Mouse (Mus musculus): ENCODE results near the gene Tmem88b. TPM values are rescaled to one million over a fixed set of nuclear protein-coding genes. Genes with fewer than 3 reads are reported as not detected.
A peak's percentile ranks its signal among the peaks of the same experiment; 100 is the strongest.

Tmem88b gene
- total and polyA plus RNA-seq, 2 experiments from 2014 or later = 0.14 to 0.38 TPM

GRCm38 (mm10) chr4:155803340-155804041 lies 17.8 kb upstream of the Tmem88b start:
- peak overlapping the region; percentile 87 for H3K9ac ChIP-seq
- peak; percentile 99 for ATAC-seq
- H3K36me3 ChIP-seq (ENCODE audit: insufficient read depth) = peaks cover 25% of the 10 kb centered on the region
- no peaks in the 10 kb centered on the region for H3K9me3 ChIP-seq (ENCODE audit: low read length)
- no peak; the same call in 1 of the 2 replicates for TF ChIP-seq CTCF (IDR thresholded peaks at IDR 0.05; ENCODE audit: low read depth)
- peaks cover 11% of the 10 kb centered on the region for H3K4me1 ChIP-seq (ENCODE audit: insufficient read depth)
- peak overlapping the region; percentile 83 for H3K4me3 ChIP-seq (ENCODE audit: low read depth, low read length)
- peak overlapping the region; percentile 79 for H3K27ac ChIP-seq (ENCODE audit: low read depth, low read length)
- under 1% methylated on average over 58 of the region's 58 CpGs for WGBS
- peak overlapping the region; percentile 58 for H3K4me2 ChIP-seq (ENCODE audit: low read depth)
- H3K27me3 ChIP-seq (ENCODE audit: insufficient read depth, low read length) = no peaks in the 10 kb centered on the region; the same call in 1 of the 2 replicates
- peak; percentile 96 for DNase-seq

GRCm38 (mm10) chr4:155802741-155803339 lies 17.2 kb upstream of the Tmem88b start, which contains the start of gene Mrpl20:
Gene Mrpl20 (plus strand): TSS chr4:155802878.
- Histone ChIP-seq H3K4me1 (ENCODE audit: insufficient read depth) (peaks cover 11% of the 10 kb centered on the region), H3K9me3 (ENCODE audit: low read length) (no peaks in the 10 kb centered on the region), H3K9ac (peak within 1 kb of the TSS; percentile 87), H3K4me2 (ENCODE audit: low read depth) (peak within 1 kb of the TSS; percentile 58), H3K4me3 (ENCODE audit: low read depth, low read length) (peak within 1 kb of the TSS; percentile 83), H3K27ac (ENCODE audit: low read depth, low read length) (peak within 1 kb of the TSS; percentile 79), H3K36me3 (ENCODE audit: insufficient read depth) (peaks cover 18% of the 10 kb centered on the region), H3K27me3 (ENCODE audit: insufficient read depth, low read length) (no peaks in the 10 kb centered on the region; the same call in 1 of the 2 replicates)
- DNase-seq = peak; percentile 32
- 8% methylated on average over 12 of the region's 12 CpGs for WGBS
- peak; percentile 68; the same call in 1 of the 2 replicates for ATAC-seq
- TF ChIP-seq CTCF (IDR thresholded peaks at IDR 0.05; ENCODE audit: low read depth) = peak; percentile 31; the same call in 1 of the 2 replicates

- Histone ChIP-seq H3K4me2 (ENCODE audit: low read depth) (no peak overlapping the region), H3K9me3 (ENCODE audit: low read length) (no peaks in the 10 kb centered on the region), H3K36me3 (ENCODE audit: insufficient read depth) (peaks cover 12% of the 10 kb centered on the region), H3K27me3 (ENCODE audit: insufficient read depth, low read length) (no peaks in the 10 kb centered on the region; the same call in 1 of the 2 replicates), H3K27ac (ENCODE audit: low read depth, low read length) (no peak overlapping the region), H3K4me1 (ENCODE audit: insufficient read depth) (peaks cover 11% of the 10 kb centered on the region), H3K9ac (no peak overlapping the region), H3K4me3 (ENCODE audit: low read depth, low read length) (no peak overlapping the region)
- no peak for ATAC-seq
- no peak for TF ChIP-seq CTCF (IDR thresholded peaks at IDR 0.05; ENCODE audit: low read depth)
- WGBS = 91% methylated on average over 1 of the region's 1 CpGs
- no peak for DNase-seq
Measured at GRCm38 (mm10) chr4:155802075-155802474, 16.4 kb upstream of the Tmem88b start.

GRCm38 (mm10) chr4:155793730-155794129 lies 8.1 kb upstream of the Tmem88b start:
- Histone ChIP-seq H3K27ac (ENCODE audit: low read depth, low read length) (no peak overlapping the region), H3K9ac (no peak overlapping the region), H3K27me3 (ENCODE audit: insufficient read depth, low read length) (no peaks in the 10 kb centered on the region), H3K4me1 (ENCODE audit: insufficient read depth) (no peaks in the 10 kb centered on the region), H3K9me3 (ENCODE audit: low read length) (no peaks in the 10 kb centered on the region), H3K4me2 (ENCODE audit: low read depth) (no peak overlapping the region), H3K36me3 (ENCODE audit: insufficient read depth) (no peaks in the 10 kb centered on the region), H3K4me3 (ENCODE audit: low read depth, low read length) (no peak overlapping the region)
- TF ChIP-seq CTCF (IDR thresholded peaks at IDR 0.05; ENCODE audit: low read depth) = no peak
- 66% methylated on average over 2 of the region's 2 CpGs for WGBS
- DNase-seq (no peak), ATAC-seq (no peak)

- no peaks in the 10 kb centered on the region for H3K36me3 ChIP-seq (ENCODE audit: insufficient read depth)
- ATAC-seq (no peak), DNase-seq (no peak)
- no peak overlapping the region for H3K4me3 ChIP-seq (ENCODE audit: low read depth, low read length)
- H3K4me2 ChIP-seq (ENCODE audit: low read depth) = no peak overlapping the region
- no peak overlapping the region for H3K9ac ChIP-seq
- no peaks in the 10 kb centered on the region for H3K4me1 ChIP-seq (ENCODE audit: insufficient read depth)
- 81% methylated on average over 24 of the region's 24 CpGs for whole genome bisulfite sequencing
- no peak for TF ChIP-seq CTCF (IDR thresholded peaks at IDR 0.05; ENCODE audit: low read depth)
- no peaks in the 10 kb centered on the region for H3K27me3 ChIP-seq (ENCODE audit: insufficient read depth, low read length)
- no peaks in the 10 kb centered on the region for H3K9me3 ChIP-seq (ENCODE audit: low read length)
- H3K27ac ChIP-seq (ENCODE audit: low read depth, low read length) = no peak overlapping the region
Measured at GRCm38 (mm10) chr4:155791240-155791933, 5.7 kb upstream of the Tmem88b start.

- ATAC-seq = no peak
- H3K27ac ChIP-seq (ENCODE audit: low read depth, low read length) = no peak overlapping the region
- no peak for TF ChIP-seq CTCF (IDR thresholded peaks at IDR 0.05; ENCODE audit: low read depth)
- no peak overlapping the region for H3K4me3 ChIP-seq (ENCODE audit: low read depth, low read length)
- H3K4me2 ChIP-seq (ENCODE audit: low read depth) = no peak overlapping the region
- H3K27me3 ChIP-seq (ENCODE audit: insufficient read depth, low read length) = no peaks in the 10 kb centered on the region
- H3K36me3 ChIP-seq (ENCODE audit: insufficient read depth) = no peaks in the 10 kb centered on the region
- no peaks in the 10 kb centered on the region for H3K9me3 ChIP-seq (ENCODE audit: low read length)
- DNase-seq = no peak
- H3K4me1 ChIP-seq (ENCODE audit: insufficient read depth) = no peaks in the 10 kb centered on the region
- H3K9ac ChIP-seq = no peak overlapping the region
- WGBS = 71% methylated on average over 3 of the region's 3 CpGs
Measured at GRCm38 (mm10) chr4:155790650-155791161, 5.0 kb upstream of the Tmem88b start.

All from forebrain, postnatal 0 days (tissue).